Mouse (Mus musculus) thymus, postnatal 4 days (tissue): ENCODE measurements around the gene Sgsm3.

Source experiments
- DNase-seq: peaks from one replicate; pipeline ENCODE4 v3.0.0; 2021

Gene Sgsm3

DNA sequence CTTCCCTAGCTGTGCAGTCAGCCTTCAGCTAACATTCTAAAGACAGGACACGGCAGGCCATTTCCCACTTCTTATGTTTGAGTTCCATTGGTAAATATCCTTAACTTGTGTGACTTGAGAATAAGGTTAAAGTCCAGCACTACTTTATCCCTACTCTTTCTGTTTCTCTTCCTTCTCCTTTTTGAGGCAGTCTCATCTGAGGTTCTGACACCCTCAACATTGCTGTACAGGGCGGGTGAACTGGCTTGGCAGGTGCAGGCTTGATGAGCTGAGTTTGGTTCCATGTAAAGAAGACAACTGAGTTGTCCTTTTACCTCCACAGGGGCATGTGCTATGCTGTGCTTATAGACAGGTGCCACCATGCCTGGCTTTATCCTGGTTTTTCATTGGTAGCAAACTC, 5.7 kb downstream of the Sgsm3 start:
- DNase-seq, result no peak

- no peak for DNase-seq
Measured at GRCm38 (mm10) chr15:80988331-80988730, 10.8 kb downstream of the Sgsm3 start.

- no peak for DNase-seq
Measured at GRCm38 (mm10) chr15:80989712-80990111, 12.1 kb downstream of the Sgsm3 start.

DNA sequence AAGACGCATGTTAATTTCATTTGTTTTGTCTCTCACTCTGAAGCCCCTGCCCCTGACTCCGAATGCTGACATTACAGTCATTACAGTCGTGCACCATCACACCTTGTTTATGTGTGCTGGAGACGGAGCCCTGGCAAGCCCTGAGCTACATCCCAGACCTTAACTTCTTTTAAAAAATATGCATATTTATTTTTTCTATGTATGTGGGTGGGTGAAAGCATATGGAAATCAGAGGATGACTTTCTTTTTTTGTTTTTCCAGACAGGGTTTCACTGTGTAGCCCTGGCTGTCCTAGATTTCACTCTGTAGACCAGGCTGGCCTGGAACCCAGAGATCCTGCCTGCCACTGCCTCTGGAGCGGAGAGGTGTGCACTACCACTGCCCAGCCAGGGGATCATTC, 17.4 kb downstream of the Sgsm3 start:
- DNase-seq, result no peak

DNA sequence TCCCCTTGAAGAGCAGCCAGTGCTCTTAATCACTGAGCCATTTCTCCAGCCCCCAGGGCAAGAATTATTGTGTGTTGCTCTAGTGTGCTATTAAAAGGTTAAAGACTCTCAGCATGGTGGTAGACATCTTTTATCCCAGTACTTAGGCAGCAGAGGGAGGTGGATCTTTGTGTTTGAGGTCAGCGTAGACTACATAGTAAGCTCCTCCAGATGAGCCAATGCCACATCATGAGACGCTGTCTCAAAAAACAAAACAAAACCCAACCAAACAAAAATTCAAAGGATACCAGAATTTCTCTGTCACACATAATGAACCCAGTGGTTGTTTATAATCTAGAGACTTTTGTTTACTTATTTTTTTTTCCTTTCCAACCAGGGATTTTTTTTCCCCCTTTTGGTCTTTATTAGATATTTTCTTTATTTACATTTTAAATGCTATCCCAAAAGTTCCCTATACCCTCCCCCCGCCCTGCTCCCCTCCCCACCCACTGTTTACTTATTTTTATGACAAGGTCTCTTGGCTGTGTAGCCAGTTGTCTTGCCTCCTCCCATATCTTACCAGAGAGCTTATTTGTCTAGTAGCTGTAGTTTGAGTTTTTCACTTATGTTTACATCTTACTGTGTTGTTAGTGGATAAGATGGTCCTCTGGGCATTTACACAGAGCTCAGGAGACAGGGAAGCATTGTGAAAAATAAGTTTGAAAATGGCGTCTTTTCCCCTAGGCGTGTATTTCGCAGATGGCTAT, 18.7 kb downstream of the Sgsm3 start:
- DNase-seq, result no peak

DNA sequence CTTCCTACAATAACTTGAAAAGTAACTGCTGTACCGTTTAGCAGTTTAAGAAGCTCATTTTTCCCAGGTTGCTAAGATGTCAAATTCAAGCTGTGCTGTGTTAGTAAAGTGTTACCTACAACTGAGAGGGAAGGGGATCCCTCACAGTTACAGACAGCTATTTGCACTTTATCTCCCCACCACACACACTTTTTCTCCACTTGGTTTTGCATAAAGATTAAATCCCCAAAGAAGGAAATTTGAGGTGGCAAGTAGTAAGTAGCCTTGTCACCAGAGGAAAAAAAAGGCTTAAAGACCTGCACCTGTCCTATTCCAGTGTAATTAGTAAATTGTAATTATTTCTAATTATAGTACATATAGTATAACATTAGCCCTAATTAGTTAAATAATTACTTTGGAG, 19.5 kb downstream of the Sgsm3 start:
- DNase-seq, result no peak

DNA sequence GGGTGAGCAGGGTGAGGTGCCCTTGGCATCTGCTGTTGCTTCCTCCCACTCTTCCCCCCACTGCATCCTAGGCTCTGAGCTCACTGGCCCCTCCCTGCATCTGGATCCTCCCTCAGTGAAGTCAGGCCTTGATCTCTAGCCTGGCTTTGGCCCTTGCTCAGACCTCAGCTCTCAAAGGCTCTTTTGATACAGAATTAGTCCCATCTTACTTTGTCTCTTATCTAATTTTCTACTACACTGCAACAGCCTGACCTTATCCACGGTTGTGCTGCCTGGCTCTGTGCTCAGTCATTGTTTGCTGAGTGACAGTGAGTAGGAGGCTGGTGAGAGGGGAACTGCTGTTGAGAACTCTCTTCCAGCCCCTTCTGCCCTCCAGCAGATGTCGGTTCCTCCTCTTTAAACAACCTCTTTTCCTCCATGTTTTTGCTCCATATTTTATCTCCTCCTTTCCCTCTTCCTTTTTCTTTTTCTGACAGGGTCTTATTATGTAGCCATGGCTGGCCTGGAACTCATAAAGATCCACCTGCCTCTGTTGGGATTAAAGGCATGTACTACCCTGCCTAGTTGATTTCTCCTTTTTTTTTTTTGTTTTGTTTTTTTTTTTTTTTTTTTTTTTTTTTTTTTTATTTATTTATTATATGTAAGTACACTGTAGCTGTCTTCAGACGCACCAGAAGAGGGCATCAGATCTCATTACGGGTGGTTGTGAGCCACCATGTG, 23.0 kb downstream of the Sgsm3 start:
- DNase-seq, result no peak

DNA sequence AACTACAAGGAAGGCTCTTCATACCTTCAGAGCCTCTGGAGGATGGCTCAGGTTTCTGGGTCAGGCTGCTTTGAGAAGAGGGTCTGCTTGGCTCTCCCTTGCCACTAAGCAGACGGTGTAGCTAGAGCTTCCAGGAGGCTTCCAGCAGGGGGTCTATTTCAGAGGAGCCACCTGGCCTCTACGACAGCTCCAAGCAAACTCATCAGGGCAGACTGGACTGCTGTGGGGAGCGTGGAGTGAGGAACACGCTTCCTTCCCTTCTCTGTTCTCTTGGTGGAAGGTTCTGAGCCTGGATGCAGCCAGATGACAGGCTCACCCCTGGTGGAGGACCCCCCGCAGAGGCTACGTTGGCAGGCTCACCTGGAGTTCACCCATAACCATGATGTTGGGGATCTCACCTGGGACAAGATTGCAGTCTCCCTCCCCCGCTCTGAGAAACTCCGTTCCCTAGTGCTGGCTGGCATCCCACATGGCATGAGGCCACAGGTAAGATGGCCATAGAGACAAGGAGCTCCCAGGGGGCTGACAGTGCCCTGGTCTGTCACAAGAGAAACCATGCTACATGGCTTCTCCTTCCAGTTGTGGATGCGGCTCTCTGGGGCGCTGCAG, 28.7 kb downstream of the Sgsm3 start:
- DNase-seq, result no peak

DNA sequence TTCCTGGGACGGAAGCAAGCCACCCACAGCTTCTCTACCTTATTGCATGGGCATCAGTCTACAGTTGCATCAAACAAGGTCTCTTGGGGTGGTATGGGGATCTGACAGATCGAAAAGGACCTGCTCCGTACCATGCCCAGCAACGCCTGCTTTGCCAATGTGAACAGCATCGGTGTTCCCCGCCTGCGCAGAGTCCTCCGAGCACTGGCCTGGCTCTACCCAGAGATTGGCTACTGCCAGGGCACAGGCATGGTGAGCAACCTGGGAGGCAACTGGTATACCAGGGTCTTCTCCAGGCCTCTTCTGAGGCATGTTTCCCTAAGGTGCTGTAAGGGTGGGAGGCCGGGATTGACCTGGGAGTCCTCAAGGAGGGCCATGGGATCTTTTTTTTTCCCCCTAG, 29.8 kb downstream of the Sgsm3 start:
- DNase-seq, result no peak

DNA sequence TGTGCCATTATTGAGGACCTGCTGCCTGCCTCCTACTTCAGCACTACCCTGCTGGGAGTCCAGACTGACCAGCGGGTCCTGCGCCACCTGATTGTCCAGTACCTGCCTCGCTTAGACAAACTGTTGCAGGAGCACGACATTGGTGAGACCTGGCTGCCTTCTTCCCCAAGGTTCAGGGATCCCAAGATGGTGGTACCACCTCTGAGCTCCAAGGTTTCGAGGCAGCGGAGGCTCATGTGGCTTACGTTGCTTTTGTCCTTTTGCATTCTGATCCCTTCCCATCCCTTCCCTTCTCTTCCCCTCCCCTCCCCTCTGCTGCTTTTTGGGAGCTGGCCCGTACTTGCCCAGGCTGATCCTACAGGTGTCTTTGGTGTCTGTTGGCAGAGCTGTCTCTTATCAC, 30.3 kb downstream of the Sgsm3 start:
- no peak for DNase-seq

DNA sequence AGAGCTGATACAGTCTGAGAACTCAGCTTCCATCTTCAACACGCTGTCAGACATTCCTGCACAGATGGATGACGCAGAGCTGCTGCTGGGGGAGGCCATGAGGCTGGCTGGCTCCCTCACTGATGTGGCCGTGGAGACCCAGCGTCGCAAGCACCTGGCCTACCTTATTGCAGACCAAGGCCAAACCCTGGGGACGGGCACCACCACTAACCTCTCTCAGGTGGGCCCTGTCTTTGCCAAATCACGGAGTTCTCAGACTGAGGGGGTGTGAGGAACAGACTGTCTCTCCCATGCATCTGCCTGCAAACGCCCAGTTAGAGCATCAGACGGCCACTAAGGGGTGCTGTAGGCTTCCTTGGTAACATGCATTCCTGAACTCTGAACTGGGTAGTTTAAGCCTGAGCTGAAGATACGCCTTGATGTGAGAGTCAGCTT, 31.1 kb downstream of the Sgsm3 start:
- DNase-seq, result peak; percentile 59

DNA sequence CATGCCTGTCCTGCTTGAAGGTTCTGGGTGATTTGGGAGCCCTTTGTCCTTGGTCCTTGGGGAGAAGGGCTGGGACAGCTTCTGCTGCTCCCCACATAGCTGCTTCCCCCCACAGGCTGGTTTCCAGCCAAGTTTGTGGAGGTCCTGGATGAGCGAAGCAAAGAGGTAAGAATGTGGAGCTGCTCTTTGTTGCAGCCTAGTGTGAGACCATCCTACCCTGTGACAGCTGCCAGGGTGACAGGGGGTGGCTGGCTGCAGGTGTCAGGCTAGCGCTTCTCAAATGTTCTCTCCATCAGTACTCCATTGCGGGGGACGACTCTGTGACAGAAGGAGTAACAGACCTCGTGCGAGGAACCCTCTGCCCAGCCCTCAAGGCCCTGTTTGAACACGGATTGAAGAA, 32.5 kb downstream of the Sgsm3 start:
- no peak for DNase-seq

DNA sequence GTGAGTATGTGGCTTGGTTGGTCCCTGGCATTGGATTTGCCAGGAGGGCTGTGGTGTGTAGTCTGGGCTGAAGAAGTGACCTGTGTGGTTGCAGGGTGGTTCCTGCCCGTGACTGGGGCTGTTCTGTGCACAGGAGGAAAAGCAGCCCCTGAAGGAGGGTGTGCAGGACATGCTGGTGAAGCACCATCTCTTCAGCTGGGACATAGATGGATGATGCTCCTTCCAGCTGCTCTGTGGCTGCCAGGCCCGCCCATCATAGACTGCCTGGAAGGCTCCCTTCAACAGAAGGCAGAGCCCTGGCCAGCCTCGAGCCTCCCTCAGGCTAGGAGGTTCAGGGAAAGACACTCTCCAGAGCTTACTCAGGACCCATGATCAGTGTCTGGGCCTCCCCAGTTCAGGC, 34.0 kb downstream of the Sgsm3 start:
- DNase-seq, result peak; percentile 8

- peak; percentile 4 for DNase-seq
Measured at GRCm38 (mm10) chr15:81012359-81012758, 34.8 kb downstream of the Sgsm3 start.

GRCm38 (mm10) chr15:81013186-81013585, 35.6 kb downstream of the Sgsm3 start:
- DNase-seq, result peak; percentile 5

GRCm38 (mm10) chr15:81015068-81015744, 37.6 kb downstream of the Sgsm3 start:
- no peak for DNase-seq

DNA sequence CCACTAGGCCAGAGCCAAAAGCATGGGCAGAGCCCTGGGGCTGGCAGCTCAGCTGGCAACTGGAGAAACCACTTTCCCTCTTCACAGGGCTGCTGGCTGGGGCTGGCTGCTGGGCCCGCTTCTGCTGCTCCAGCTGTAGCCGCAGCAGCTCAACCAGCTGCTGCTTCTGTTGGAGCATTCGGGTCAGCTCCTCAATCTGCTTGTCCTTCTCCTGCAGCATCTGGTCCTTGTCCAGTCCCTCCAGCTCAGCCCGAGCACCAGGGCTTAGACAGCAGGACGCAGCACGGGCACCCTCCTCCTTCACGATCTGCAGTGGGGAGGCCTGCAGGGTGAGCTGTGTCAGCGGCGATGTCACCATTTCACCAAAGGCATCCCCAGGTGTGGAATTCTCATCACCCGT, 38.9 kb downstream of the Sgsm3 start:
- no peak for DNase-seq

GRCm38 (mm10) chr15:81017308-81017707, 39.7 kb downstream of the Sgsm3 start:
- DNase-seq, result no peak

GRCm38 (mm10) chr15:81021377-81021776, 43.8 kb downstream of the Sgsm3 start:
- DNase-seq, result no peak

- no peak for DNase-seq
Measured at GRCm38 (mm10) chr15:81022437-81022836, 44.9 kb downstream of the Sgsm3 start.

DNA sequence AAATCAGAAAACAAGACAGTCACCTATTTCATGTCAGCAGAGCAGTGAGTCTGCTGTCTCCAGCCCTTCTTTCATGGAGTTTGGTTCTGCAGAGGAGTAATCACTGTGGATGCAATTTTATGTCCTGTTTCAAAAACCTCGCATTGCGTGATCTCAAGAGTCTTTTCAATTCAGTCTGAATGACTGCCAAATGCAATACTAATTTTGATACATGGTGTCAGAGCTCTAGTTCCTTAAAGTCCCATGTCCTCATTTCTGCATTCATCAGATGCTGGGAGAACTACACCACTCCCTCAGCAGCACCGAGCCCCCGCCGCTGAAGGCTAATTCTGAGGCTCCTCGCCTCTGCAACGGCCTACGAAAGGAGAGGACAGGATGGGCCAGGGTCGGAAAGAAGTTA, 46.3 kb downstream of the Sgsm3 start:
- no peak for DNase-seq

DNA sequence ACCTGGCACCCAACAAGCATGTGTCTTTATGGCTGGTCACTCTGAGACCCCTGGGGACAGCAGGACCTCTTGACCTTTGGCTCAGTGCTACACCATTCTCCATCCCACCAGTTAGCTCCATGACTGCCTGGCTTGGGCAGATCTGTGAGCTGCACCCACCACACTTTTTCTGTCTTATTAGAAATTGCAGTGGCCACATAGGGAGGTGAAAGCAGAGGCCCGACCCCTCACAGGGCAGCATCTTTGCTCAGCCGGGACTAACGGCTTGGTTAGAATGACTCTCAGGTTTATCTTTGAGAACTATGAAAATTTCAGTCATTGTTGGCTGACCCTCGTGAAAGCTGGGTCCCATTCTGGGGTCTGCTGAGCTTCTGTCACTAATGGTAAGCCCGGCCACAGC, 49.3 kb downstream of the Sgsm3 start:
- DNase-seq, result no peak

DNA sequence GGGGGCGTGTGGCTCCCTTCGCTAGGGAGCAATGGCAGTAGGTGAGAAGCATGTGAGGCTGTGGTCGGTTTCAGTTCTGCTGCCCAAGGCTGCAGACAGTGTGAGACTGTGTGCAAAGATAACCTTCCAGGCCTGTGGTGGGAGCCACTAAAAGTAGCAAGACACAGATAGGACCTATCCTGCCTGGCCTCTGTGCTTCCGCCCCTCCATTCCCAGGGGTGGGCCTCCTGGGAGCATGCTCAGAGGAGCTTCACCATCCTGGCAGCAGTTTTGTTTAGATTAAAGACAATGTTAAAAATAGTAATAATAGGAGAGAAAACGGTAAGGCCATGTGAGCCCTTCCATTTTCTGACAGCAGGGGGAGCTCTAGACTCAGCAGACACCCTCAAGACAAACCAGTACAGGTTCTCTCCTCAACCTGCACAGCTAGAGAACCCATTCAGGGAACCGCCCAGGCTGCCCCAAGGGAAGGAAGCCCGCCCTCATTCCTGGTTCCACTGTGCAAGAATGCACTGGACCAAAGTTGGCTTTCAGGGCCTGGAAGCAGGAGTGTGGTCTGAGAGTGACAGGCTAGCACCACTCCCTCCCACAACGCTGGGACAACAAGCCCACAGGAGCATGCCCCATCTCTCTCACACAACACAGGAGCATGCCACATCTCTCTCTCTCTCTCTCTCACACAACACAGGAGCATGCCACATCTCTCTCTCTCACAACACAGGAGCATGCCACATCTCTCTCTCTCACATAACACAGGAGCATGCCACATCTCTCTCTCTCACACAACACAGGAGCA, 50.0 kb downstream of the Sgsm3 start:
- peak; percentile 87 for DNase-seq
